Mouse (Mus musculus) B cell, adult 2 months (primary cell): ENCODE data around the gene Arhgef40.
A peak's percentile ranks its signal among the peaks of the same experiment; 100 is the strongest.

ENCODE experiments used
- DNase-seq, 2 experiments: peaks; one replicate each; pipeline ENCODE4 v3.0.0; 2022

Arhgef40 gene

DNA sequence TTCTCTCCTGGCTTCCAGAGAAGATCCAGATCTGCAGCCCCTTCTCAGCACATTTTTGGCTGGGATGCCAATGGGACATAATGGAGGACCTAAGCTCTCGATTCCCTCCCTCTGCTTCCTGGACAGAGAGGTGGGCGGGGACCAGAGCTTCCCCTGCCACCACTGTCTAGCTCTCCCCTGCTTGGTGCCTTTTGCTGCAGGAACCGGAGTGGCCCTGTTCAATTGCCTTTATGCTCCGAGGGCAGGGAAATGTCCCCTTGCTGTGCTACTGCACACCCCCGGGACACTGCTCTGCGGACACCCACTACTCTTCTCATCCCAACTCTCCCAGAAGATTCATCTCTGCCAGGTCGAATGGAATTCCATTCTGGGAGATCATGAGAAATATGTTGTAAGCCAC lies 20.6 kb downstream of the Arhgef40 start:
- DNase-seq, result no peak

DNA sequence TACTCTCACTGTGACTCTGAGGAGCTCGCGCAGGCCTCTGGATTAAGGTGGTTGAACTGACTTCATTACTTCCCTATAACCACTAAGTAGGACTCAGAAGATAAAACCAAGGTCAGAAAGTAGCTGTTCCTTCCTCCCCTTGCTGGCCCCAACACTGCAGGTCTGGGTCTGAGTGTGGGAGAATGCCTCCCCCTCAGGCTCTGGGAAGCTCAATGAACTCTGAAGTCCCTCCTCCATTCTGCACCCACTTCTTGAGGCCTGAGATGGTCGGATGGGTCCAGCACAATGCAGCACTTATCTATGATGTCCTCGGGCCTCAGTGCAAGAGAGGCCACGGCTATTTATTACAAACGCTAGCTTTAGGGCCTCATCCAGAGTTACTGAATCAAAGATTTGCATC lies 21.1 kb downstream of the Arhgef40 start:
- DNase-seq, result no peak

DNA sequence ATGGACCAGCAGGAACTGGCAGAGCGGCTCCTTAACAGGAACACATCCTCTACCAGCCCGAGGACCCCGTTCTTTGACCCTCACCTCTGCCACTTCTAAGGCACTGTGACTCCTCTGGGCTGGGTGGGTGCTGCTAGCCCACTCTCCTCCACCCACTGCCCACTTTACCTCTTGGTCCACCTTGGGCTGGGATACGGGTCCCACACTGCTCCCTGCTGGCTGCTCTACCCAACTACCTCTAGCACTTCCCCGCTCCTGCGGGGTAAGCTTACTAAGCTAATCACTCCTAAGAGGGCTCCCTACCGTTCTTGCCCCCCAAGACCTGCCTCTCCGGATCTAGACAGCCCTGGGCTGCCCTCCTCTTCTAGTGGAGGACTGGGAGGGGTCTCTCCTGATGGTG lies 21.7 kb downstream of the Arhgef40 start:
- DNase-seq, result no peak

DNA sequence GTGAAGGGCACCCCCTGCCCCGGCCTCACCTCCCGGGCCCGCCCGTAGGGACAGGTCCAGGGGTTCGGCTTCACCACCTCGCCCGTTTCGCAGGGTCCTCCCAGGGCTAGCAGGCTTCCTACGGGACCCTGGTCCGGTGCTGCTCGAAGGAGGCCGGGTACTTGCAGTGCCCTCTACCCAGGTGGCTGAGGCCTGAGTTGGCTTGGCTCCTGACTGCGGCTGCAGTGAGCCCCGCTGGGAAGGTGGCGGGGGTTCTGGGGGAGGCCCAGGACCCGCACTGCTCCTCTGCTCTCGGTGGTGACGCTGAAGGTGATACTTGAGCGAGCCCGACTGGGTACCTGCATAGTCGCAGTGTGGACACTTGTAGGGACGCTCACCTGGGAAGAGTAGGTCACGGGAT lies 22.3 kb downstream of the Arhgef40 start:
- no peak for DNase-seq

DNA sequence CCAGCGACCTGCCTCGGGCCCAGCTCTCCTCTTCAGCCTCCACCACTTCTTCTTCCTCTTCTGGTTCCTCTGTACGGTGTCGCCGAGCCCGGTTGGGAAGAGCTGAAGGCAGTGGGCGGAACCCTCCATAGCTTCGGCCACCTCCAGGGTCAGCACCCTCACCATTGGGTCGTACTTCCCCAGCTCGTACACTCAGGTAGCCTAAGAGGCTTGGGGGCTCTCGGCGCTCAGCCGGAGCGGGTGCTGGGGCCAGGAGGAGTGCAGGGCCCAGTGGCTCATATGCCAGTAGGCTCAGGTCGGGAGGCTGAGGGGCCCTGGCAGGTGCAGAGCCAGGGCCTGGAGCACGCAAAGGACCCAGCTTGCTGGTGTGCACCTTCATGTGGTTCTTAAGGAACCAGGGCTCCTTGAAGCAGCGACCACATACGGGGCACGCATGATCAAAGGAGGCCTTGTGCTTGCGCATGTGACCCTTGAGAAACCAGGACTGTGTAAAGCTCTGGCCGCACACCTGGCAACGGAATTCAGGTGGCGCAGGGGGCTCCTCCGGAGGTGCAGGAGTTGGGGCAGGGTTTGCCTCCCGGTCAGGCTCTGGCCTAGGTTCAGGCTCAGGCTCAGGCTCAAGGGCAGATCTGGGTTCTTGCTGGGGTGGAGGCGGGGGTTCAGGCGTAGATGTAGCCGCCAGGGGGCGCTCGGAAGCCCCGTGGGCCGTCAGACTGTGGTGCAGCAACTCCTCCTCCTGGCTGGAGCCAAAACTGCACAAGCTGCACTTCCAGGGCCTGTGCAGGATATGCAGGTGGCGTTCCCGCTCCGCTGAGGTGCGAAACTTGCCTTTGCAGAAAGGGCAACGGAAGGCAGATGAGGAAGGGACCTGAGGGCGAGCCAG lies 24.0 kb downstream of the Arhgef40 start:
- DNase-seq, result peak; percentile 94 to 95

DNA sequence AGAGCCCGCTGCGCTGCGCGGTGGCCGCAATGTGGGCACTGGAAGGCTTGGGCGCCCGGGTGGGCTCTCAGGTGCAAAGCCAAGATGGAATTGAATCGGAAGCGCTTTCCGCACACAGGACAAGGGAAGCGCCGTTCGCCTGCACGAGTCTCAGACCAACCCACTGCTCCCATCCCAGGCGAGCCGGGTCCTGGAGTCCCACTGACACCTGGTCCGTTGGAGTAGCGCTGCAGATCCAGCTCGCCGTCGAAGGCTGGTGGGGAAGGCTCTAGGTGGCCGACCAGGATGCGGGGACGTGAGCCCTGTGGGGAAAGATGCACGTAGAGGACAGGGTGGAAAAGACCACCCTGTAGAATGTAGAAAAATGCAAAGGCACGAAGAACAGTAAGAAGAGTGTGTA lies 24.8 kb downstream of the Arhgef40 start:
- DNase-seq, result no peak

DNA sequence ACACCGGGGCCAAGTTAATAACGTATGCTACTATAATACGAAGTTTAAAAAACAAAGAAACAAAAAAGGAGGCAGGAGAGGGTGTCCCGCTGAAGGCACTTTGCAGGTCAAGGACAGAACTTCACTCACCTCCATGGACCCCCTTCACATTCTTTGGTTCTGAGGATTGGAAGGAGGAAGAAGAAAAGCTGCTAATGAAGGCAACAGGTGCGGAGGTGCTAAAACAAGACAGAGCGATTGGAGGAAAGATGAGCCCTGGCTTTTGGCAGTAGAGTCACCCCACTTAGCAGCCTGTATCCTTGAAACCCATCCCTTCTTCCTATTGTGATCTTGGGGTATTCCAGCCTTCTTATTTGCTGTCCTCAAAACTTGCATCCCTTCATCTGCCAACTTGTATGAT lies 25.3 kb downstream of the Arhgef40 start:
- no peak for DNase-seq

DNA sequence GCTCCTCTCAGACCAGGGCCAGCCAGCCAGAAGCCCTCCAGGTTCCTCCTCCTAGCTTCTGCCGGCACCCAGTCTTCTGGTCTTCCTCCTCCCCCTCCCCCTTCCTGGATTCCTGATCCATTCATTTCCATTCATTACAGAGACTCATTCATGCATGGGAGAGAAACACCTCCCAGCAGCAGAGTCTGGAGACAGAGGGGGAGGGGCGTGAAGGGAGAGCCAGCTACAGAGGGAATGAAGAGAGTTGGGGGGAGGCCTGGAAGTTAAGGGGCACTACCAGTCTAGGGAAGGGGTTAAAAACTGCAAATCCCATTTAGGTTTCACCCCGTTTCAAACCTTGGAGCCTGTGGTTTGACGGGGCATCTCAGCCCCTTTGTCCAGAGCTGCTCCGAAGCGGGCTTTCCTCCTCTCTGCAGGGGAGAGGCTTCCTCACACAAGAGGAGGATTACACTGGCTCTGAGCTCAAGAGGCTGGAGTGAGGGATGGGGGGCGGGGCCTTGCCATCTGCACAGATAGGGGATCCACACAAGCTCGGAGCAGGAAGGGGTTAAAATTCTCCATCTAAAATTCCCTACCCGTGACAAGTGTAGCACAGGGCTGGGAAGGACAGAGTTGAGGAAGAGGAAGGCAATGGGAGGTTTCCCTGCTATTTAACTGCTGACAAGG lies 26.1 kb downstream of the Arhgef40 start:
- DNase-seq, result no peak

DNA sequence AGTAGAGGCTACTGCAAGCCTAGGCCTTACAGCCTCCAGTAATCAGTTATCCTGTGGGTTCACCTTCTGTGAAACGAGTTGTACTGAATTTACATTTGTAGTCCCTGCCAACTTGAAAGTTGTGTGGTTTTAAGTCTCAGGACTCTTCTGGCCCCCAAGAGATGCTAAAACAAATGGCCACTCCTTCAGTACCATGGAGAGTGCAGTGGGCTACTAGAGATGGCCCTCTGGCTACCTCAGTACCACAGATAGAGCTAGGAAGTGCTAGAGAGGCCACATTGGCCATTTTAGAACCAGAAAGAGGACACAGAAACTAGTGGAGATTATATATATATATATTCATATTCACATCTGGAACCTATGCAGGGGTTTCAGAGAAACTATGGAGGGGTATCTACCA lies 27.2 kb downstream of the Arhgef40 start:
- no peak for DNase-seq

DNA sequence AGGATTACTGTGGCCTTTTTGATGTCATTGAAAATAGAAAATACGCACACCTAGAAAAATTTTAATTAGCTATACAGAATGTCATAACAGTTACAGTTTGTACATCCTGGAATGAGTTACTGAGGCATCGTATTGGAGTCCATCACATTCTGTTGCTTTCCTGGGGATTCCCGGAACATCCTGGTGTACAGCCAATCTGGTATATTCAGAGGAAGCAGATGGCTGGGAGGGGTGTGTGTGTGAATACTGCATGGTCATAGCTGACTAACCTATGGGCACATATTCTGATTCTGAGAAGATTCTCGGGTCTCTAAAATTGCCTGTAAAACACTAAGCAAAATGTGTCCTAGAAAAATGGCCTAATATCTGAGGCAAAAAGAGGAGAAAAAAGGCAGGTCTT lies 27.6 kb downstream of the Arhgef40 start:
- no peak for DNase-seq

DNA sequence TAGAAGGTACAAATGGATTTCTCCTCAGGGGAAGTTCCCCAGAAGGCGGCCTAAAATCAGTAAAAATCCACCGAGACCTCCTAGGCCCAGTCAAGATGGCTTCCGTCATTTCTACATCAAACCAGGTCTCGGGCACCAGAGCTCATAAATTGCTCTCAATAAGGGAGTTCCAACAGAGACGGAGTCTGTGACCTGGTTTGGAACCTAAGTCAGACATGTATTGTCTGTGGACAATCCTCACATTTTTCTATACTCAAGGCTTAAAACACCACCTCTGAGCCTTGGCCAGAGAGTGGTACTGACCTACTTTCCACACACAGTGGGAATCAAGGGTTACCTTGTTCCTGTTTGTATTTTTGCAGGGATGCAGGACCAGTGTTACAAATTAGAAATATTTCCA lies 28.0 kb downstream of the Arhgef40 start:
- no peak for DNase-seq

DNA sequence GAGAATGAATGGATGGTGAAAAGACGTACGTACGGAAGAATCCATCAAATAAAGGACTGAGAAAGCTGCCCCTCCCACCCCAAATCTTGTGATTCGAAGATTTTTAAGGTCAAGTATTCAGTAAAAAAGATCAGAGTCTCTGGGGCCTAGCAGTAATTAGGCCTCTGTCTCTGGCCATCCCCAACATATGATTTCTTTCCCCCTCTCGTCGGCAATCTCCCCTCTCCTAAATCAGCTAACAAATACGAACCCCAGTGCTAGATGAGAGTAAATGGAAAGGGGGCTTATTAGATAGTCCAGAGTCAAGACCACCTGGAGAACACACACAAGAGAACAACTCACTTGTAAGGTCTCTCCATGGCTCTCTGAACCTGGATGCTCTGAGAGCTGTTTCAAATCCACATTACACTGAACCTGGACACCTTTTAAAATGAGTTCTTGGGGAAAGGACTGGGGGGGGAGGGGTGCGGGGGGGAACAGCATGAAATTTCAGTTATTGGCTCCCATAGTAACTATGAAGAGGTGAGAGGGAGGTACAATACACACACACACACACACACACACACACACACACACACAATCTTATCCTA lies 28.6 kb downstream of the Arhgef40 start:
- no peak for DNase-seq

DNA sequence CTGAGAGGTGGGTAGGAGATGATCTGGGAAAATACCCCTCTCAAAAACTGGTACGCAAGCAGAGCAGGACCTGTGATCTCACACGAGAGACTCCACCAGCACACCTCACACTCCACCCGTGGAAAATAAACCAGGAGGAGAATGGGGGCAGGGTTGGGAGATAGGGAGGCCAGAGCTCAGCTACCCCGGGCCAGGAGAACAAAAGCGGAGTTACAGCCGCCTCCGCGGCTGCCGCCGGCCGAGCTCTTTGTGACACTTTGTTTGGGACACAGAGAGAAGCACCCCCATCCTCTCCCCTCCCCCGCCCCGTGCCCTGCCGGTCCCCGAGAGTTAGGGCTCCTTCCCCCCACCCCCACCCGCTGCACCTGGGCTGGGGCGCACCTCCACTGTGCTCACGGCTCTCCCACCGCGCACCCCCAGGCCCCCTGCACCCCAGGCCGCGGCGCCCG lies 29.3 kb downstream of the Arhgef40 start:
- peak; percentile 40 to 46 for DNase-seq

DNA sequence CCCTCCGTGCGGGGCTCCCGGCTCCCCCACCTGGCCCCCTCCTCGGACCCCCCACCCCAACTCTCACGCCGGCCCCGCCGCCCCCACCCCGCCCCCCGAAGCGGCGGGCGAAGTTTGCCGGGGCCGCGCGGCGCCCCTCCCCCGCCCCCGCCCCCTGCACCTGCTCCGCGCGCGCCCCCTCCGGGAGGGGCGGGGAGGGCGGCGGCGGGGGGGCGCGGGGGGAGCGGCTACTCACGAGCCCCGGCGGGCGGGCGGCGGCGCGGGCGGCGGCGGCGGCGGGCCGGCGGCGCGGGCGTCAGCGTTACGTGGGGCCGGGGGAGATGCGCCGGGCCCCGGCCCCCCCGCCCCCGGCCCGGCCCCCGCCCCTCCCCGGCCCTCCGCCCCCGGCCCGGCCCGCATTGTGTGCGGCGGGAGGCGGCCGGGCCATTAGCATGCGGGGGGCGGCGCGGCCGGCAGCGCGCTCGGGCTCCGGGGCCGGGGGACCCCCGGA lies 29.8 kb downstream of the Arhgef40 start:
- DNase-seq, result peak in 1 of 2 experiments; percentile 21

DNA sequence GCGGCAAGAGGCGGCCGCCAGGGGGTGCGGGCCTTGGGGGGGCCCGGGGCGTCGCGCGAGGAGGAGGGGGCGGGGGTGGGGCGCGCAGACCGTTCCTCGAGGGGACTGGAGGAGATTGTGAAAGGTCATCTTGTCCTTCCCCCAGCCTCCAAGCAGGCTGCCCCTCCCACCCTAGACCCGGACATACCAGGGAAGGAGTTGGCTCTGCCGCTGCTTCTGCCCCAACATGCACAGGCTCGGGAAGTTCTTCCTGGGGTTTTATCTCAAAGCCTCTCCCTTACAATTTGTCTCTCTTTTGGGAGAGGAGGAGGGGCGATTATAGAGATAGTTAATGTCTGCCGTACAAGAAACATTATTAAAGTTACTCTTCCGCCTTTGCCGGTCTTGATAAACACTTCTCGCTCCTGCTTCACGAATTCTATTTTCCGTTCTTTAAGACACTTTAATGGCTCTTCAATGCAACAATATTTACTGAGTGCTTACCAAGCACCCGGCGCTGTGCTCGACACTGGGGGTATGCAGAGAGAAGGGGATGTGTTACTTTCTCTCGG lies 30.3 kb downstream of the Arhgef40 start:
- DNase-seq, result peak; percentile 30 to 34

DNA sequence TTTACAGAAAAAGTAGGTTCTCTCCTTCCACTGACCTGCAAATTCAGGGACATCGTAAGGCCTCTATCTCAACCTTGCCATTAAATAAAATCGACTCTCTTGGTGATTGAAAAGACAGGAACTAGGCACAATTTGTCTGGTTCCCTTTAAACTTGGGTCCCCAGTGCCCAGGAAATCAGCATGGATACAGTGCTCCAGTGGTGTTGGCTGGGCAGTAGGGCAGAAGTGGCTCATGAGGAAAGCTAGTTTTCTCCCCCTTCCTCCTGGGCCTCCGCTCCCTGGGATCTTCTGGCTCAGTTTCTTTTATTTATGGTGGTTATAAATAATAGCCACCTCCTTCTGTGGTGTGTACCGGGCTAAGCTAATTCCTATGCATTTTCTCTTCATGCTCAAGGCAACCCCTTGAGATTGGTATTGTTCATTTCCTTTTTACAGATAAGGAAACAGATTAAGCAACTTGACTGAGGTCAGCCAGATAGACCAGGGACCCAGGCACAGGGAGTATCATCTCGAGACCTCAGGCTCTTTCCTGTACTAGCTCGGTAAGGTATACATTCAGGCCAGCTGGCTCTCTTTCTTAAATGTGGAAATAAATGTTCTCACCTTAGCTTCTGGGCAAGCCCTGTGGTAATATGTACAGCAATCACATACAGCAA lies 31.1 kb downstream of the Arhgef40 start, which contains the start of gene Tmem253:
TSS of gene Tmem253 (plus strand) at position 214 of the 656 bp plus-strand sequence.
- no peak for DNase-seq

DNA sequence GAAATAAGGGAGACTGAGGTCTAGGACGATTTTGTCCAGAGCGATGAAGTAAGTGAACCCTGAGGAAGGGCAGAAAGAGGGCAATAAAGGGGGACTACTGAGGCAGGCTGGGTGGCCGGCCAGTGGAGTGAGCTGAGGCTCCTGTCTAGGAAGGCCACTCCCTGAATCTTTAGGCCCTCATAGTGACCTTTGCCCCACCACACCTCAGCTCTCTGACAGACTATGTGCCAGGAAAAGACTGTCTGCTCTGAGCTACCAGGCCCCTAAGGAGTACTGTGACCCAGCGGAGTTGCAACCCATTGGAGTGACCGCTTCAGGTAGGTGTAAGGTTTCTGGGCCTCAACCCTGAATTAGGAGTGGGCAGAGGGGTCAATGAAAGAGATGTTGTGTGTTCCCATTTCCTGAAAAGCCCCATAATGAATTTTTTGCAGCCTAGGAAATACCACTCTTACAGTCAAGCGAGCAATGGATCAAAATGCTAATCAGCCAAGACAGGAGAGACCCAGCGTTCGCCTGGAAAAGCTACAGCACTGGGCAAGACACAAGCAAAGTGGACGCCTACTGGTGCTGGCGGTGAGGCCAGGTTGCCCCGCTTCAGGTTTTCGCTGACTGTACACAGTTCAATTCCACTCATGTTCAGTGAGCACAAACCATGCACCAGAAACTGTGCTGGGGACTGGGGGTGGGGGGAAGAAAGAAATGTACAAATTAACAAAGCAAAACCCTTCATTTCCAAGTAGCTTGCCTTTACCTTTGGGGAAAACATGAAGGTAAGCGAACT lies 32.3 kb downstream of the Arhgef40 start:
- no peak for DNase-seq

DNA sequence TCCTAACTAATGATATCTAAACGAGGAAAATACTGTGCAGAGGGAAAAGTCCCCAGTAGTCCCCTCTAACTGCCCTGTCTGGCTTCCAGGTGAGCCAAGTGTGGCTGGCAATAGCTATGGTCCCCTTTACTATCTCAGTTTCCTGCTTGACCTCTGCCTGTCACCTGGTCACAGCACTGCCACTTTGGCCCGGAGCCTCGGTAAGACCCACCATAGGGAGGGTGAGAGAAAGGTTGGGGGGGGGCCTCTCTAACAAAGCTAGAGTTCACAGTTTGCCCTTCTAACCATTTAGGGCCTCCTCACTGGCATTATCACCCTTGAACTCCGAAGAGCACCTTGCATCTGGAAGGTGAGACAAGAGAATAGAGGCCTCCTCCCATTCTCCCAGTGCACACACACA lies 33.1 kb downstream of the Arhgef40 start:
- no peak for DNase-seq

DNA sequence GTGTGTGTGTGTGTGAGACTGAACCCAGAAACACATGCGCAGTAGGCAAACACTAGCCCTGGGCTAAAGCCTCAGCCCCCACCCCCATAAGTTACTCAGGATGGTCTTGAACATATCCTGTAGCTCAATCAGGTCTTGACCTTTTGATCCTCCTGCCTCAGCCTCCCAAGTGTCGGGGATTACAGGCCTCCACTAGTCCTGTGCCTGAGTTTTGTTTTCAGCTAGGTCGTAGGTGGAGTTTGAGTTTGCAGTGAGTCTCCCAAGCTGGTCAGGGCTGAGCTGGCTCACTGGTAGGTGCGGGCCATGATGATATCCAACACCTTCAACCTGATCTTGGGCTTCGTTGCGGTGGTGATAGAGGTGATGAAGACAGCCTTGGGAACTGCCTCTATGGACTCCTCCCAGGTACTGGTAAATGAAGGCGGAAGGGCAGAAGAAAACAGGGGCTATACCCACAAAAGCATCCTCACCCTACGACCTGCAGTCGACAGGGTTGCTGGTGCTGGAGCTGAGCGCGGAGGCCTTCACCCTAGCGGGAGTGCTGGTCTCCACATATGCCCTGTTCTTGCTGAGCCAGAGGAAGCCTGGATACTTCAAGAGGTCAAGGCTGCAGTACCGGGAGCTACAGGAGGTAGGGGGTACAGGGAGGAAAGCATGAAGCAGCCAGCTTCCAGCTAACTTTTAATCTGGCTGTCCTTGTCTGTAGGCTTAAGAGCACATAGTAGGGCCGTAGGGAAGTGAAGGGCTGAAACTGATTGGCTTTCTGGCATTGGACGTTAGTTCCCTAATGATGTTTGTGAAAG lies 33.9 kb downstream of the Arhgef40 start:
- no peak for DNase-seq

DNA sequence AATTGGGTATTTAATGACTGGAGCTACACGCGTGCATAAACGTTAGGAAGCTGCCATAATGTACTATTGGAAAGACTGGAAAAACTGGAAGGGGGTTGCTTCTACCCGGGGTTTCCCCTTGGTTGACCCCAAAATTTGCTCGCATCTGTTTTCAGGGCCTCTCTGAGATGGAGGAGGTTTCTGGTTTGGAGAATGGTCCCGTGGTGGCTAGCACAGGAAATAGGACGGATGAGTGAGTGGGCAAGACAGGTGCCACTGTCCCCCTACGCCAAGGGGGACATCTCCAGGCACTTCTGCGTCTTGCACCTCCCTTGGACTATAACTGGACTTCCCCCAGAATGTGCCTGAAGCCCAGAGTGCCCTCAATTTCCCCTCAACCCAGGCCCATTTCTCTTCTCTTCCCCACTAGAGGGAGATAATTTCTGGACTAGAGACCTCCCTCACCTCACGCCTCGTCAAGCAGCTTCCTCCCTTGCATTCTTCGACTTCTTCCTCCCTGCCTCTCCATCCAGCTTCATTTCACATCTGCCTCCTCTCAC lies 34.6 kb downstream of the Arhgef40 start:
- DNase-seq, result no peak
